Mouse (Mus musculus) C2C12 (cell line): ENCODE data around the gene Fam19a5. TPM values are rescaled to one million over a fixed set of nuclear protein-coding genes. Genes with fewer than 3 reads are reported as not detected.

ENCODE experiments used
- H3K27me3 ChIP-seq: one replicate; pipeline ENCODE4 v1.6.1; 2011; ENCODE audit not compliant: control insufficient read depth, insufficient read depth, insufficient read length
- H3K36me3 ChIP-seq: one replicate; pipeline ENCODE4 v1.6.1; 2011; ENCODE audit not compliant: control insufficient read depth, insufficient read depth
- H3K4me3 ChIP-seq: one replicate; pipeline ENCODE4 v1.5.1; 2011; ENCODE audit warnings: mild to moderate bottlenecking, control low read depth; ENCODE audit not compliant: poor library complexity, insufficient read depth, severe bottlenecking
- H3K79me2 ChIP-seq: one replicate; pipeline ENCODE4 v1.6.1; 2011; ENCODE audit not compliant: control insufficient read depth, insufficient read depth
- H3K79me3 ChIP-seq: one replicate; pipeline ENCODE4 v1.6.1; 2011; ENCODE audit warnings: low read depth, control low read depth
- H3ac ChIP-seq: one replicate; pipeline ENCODE3; 2011; ENCODE audit warnings: low read depth; ENCODE audit not compliant: control insufficient read depth, insufficient read length
- CEBPB ChIP-seq: IDR thresholded peaks from one replicate; pipeline ENCODE4 v1.6.1; 2011; ENCODE audit warnings: low read depth, mild to moderate bottlenecking, control low read depth, moderate library complexity
- CTCF ChIP-seq: IDR thresholded peaks from one replicate; pipeline ENCODE4 v1.5.1; 2011; ENCODE audit not compliant: control insufficient read depth, insufficient read depth, insufficient read length
- FOSL1 ChIP-seq: IDR thresholded peaks from one replicate; pipeline ENCODE4 v1.8.0; 2011; ENCODE audit warnings: mild to moderate bottlenecking, low read length; ENCODE audit not compliant: poor library complexity, insufficient read depth, severe bottlenecking
- MAX ChIP-seq: IDR thresholded peaks from one replicate; pipeline ENCODE4 v1.6.1; 2011; ENCODE audit warnings: mild to moderate bottlenecking, control low read depth
- MYOD1 ChIP-seq: IDR thresholded peaks from one replicate; pipeline ENCODE4 v1.6.1; 2011; ENCODE audit warnings: low read depth; ENCODE audit not compliant: control insufficient read depth, insufficient read length
- MYOG ChIP-seq: IDR thresholded peaks from one replicate; pipeline ENCODE4 v1.6.1; 2011; ENCODE audit not compliant: control insufficient read depth, insufficient read length; ENCODE audit errors: extremely low read depth
- USF1 ChIP-seq: IDR thresholded peaks from one replicate; pipeline ENCODE4 v1.6.1; 2011; ENCODE audit warnings: low read depth, mild to moderate bottlenecking, control low read depth, moderate library complexity
- polyA plus RNA-seq: library from polyadenylated mRNA; unstranded; fragments of >200 nt; fragmentation: generic; extraction: Trizol; gene quantifications from one replicate; pipeline ENCODE4 v1.2.1, GENCODE M21; 2012; ENCODE audit warnings: missing spikeins

Gene Fam19a5
- polyA plus RNA-seq, 1 experiment: 50.0 TPM

GRCm38 (mm10) chr15:87623966-87624609 lies 80.0 kb downstream of the Fam19a5 start:
- Histone ChIP-seq H3K27me3 (no peaks in the 10 kb centered on the region), H3K36me3 (no peaks in the 10 kb centered on the region), H3K4me3 (peak overlapping the region; percentile 42), H3ac (peak overlapping the region; percentile 91), H3K79me3 (peaks cover 10% of the 10 kb centered on the region), H3K79me2 (peaks cover 34% of the 10 kb centered on the region)
- TF ChIP-seq CTCF (peak; percentile 100), MYOD1 (peak; percentile 27), MAX (peak; percentile 70), MYOG (no peak)

DNA sequence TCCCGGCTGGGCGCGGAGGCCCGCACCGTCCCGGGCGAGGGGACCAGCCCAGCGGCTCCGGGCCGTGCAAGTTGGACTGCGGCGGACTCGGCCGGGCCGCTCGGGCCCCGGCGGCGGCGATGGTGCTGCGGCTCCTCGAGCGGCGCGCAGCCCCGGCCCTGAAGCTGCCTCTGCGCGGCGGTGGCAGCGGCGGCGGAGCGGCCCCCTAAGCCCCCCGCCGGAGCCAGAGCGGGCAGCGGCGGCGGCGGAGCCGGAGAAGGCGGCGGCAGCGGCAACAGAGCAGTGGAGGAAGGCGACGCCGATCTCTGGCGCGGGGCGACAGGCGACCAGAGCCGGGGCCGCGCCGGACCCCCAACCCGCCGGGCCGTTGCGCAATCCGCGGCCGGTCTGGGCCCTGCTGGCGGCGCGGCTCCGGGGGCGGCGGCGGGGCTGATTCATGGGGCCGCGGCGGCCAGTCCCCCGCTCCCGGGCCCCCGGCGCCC lies 80.6 kb downstream of the Fam19a5 start:
- H3K36me3 ChIP-seq: no peaks in the 10 kb centered on the region
- H3K79me2 ChIP-seq: peaks cover 40% of the 10 kb centered on the region
- no peaks in the 10 kb centered on the region for H3K27me3 ChIP-seq
- TF ChIP-seq FOSL1 (no peak), CEBPB (peak; percentile 81)
- H3ac ChIP-seq: peak overlapping the region; percentile 91
- H3K79me3 ChIP-seq: peaks cover 10% of the 10 kb centered on the region
- peak overlapping the region; percentile 42 for H3K4me3 ChIP-seq

- no peaks in the 10 kb centered on the region for H3K27me3 ChIP-seq
- peak overlapping the region; percentile 77 for H3ac ChIP-seq
- H3K4me3 ChIP-seq: peak overlapping the region; percentile 42
- H3K36me3 ChIP-seq: no peaks in the 10 kb centered on the region
- H3K79me3 ChIP-seq: peaks cover 14% of the 10 kb centered on the region
- TF ChIP-seq USF1 (no peak), FOSL1 (no peak), MAX (peak; percentile 33), CTCF (peak; percentile 100)
- H3K79me2 ChIP-seq: peaks cover 47% of the 10 kb centered on the region
Measured at GRCm38 (mm10) chr15:87625236-87626023, 81.3 kb downstream of the Fam19a5 start.

DNA sequence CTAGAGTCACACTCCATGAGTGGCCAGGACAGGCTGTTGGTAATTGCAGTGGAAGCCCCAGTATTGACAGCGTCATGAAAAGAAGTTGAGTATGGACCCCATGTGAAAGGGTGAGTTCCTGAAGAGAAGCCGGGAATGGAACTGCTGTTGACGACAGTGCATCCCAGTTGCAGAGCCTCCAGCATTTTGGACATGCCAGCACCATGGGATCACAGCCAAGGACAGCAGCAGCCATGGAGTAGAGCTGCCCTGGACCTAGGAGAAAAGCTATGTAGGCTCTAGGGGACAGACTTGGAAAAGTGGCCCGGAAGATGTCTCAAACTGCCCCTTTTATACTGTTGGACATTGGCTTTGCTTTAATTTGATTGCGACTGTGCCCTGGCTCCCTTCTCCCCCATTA lies 91.2 kb downstream of the Fam19a5 start:
- Histone ChIP-seq H3K79me3 (peaks cover 27% of the 10 kb centered on the region), H3K79me2 (peaks cover 91% of the 10 kb centered on the region), H3ac (no peak overlapping the region), H3K4me3 (no peak overlapping the region), H3K36me3 (no peaks in the 10 kb centered on the region), H3K27me3 (no peaks in the 10 kb centered on the region)
- no peak for TF ChIP-seq USF1

DNA sequence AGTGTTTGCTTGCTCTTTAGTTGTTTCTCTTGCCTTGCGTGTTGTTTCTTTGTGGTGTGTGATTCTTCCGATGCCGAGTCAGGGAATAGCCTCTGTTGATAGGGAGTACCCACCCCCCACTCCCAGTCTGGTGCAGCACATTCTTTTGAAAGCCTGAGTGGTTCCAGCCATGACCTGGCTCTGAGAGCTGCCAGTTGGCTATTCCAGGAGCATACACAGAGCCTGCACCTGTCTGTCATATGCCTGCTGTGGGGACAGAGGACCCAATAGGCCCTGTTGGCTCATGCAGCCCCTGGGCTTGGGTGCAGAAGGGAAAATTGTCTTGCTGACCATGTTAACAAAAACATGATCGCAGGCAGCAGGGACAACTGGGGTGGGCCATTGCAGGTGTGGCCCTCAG lies 92.3 kb downstream of the Fam19a5 start:
- no peak for TF ChIP-seq USF1
- no peak for TF ChIP-seq MYOG
- TF ChIP-seq CTCF: no peak
- no peak for TF ChIP-seq CEBPB
- no peak for TF ChIP-seq FOSL1
- no peak for TF ChIP-seq MAX
- no peak for TF ChIP-seq MYOD1
- Histone ChIP-seq H3K36me3 (no peaks in the 10 kb centered on the region), H3K4me3 (no peak overlapping the region), H3K27me3 (no peaks in the 10 kb centered on the region), H3ac (no peak overlapping the region), H3K79me3 (peaks cover 26% of the 10 kb centered on the region), H3K79me2 (peaks cover 90% of the 10 kb centered on the region)

- Histone ChIP-seq H3K36me3 (no peaks in the 10 kb centered on the region), H3K79me3 (peaks cover 24% of the 10 kb centered on the region), H3K27me3 (no peaks in the 10 kb centered on the region), H3K4me3 (no peak overlapping the region), H3ac (no peak overlapping the region), H3K79me2 (peaks cover 92% of the 10 kb centered on the region)
- no peak for TF ChIP-seq MAX
- no peak for TF ChIP-seq FOSL1
- no peak for TF ChIP-seq MYOD1
- TF ChIP-seq CTCF: no peak
- TF ChIP-seq MYOG: no peak
Measured at GRCm38 (mm10) chr15:87637234-87637633, 93.1 kb downstream of the Fam19a5 start.
